Mouse (Mus musculus): Measurements from ENCODE around the gene Gne. TPM values are rescaled to one million over a fixed set of nuclear protein-coding genes. Genes with fewer than 3 reads are reported as not detected.

The Gne gene
- total RNA-seq (2014; rRNA removed; ENCODE audit: low replicate concordance) (44.0 and 45.5 TPM in 2 replicates), polyA plus RNA-seq (2015; fragmentation: Nextera tagmentation; extraction: Ambion mirVana) (24.2 and 25.5 TPM in 2 replicates)

GRCm38 (mm10) chr4:44083945-44084344, at the start of gene Gne:
Gene Gne (minus strand): TSS chr4:44084177.
- Histone ChIP-seq H3K36me3 (replicated peaks; ENCODE audit: control insufficient read depth, insufficient read depth, low read length) (no peaks in the 10 kb centered on the region), H3K27me3 (ENCODE audit: control insufficient read depth, insufficient read depth, low read length) (no peaks in the 10 kb centered on the region), H3K4me1 (ENCODE audit: control insufficient read depth, insufficient read depth) (no peaks in the 10 kb centered on the region), H3K9ac (replicated peaks; ENCODE audit: low read depth, low read length) (no peak within 1 kb of the TSS), H3K4me3 (ENCODE audit: low read depth, low read length) (no peak within 1 kb of the TSS), H3K4me2 (ENCODE audit: low read depth, low read length) (peak within 1 kb of the TSS; percentile 34), H3K27ac (ENCODE audit: low read depth) (peak within 1 kb of the TSS; percentile 62), H3K9me3 (replicated peaks; ENCODE audit: control insufficient read depth, low read length) (no peaks in the 10 kb centered on the region)
- TF ChIP-seq EP300 (IDR thresholded peaks at IDR 0.05; ENCODE audit: low read depth) (no peak), CTCF (IDR thresholded peaks at IDR 0.05; ENCODE audit: low read depth) (no peak)
- DNase-seq (ENCODE audit: low spot score) (peak; percentile 34), ATAC-seq (ENCODE audit: insufficient read depth, low read depth) (peak; percentile 77)
- 14% methylated on average over 11 of the region's 11 CpGs for WGBS

DNA sequence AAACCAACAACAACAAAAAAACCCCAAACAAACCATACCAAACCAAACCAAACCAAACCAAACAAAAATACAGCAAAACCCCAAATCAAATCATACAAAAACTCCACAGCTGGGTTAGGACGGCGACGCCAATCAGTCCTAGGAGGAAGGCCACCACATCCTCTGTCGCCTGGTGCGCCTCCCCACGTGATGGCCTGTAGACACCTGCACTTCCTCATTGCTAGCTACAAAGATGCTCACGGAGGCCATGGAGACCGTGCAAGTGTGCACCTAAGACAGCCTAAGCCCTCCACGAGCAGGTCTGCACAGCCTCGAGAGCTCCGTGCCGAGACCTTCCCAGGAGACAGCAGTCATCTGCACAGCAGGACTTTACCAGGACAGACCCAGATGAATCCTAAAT, 42.8 kb upstream of the Gne start:
- no peak for ATAC-seq (ENCODE audit: insufficient read depth, low read depth)
- DNase-seq (ENCODE audit: low spot score) = no peak
- H3K9ac ChIP-seq (replicated peaks; ENCODE audit: low read depth, low read length) = no peak overlapping the region
- no peak overlapping the region for H3K27ac ChIP-seq (ENCODE audit: low read depth)
- no peak overlapping the region for H3K4me2 ChIP-seq (ENCODE audit: low read depth, low read length)
- no peak for TF ChIP-seq CTCF (IDR thresholded peaks at IDR 0.05; ENCODE audit: low read depth)
- TF ChIP-seq EP300 (IDR thresholded peaks at IDR 0.05; ENCODE audit: low read depth) = no peak
- no peaks in the 10 kb centered on the region for H3K4me1 ChIP-seq (ENCODE audit: control insufficient read depth, insufficient read depth)
- no peak overlapping the region for H3K4me3 ChIP-seq (ENCODE audit: low read depth, low read length)
- no peaks in the 10 kb centered on the region for H3K27me3 ChIP-seq (ENCODE audit: control insufficient read depth, insufficient read depth, low read length)
- 92% methylated on average over 12 of the region's 12 CpGs for WGBS
- H3K36me3 ChIP-seq (replicated peaks; ENCODE audit: control insufficient read depth, insufficient read depth, low read length) = peaks cover 48% of the 10 kb centered on the region
- no peaks in the 10 kb centered on the region for H3K9me3 ChIP-seq (replicated peaks; ENCODE audit: control insufficient read depth, low read length)

GRCm38 (mm10) chr4:44119410-44120201, 35.6 kb upstream of the Gne start:
- Histone ChIP-seq H3K27me3 (ENCODE audit: control insufficient read depth, insufficient read depth, low read length) (no peaks in the 10 kb centered on the region), H3K4me1 (ENCODE audit: control insufficient read depth, insufficient read depth) (no peaks in the 10 kb centered on the region), H3K9ac (replicated peaks; ENCODE audit: low read depth, low read length) (no peak overlapping the region), H3K4me2 (ENCODE audit: low read depth, low read length) (no peak overlapping the region), H3K4me3 (ENCODE audit: low read depth, low read length) (no peak overlapping the region), H3K9me3 (replicated peaks; ENCODE audit: control insufficient read depth, low read length) (no peaks in the 10 kb centered on the region), H3K36me3 (replicated peaks; ENCODE audit: control insufficient read depth, insufficient read depth, low read length) (no peaks in the 10 kb centered on the region), H3K27ac (ENCODE audit: low read depth) (no peak overlapping the region)
- peak; percentile 66 for DNase-seq (ENCODE audit: low spot score)
- no peak for ATAC-seq (ENCODE audit: insufficient read depth, low read depth)
- WGBS = 46% methylated on average over 9 of the region's 9 CpGs
- TF ChIP-seq EP300 (IDR thresholded peaks at IDR 0.05; ENCODE audit: low read depth) = no peak
- peak; percentile 63 for TF ChIP-seq CTCF (IDR thresholded peaks at IDR 0.05; ENCODE audit: low read depth)

DNA sequence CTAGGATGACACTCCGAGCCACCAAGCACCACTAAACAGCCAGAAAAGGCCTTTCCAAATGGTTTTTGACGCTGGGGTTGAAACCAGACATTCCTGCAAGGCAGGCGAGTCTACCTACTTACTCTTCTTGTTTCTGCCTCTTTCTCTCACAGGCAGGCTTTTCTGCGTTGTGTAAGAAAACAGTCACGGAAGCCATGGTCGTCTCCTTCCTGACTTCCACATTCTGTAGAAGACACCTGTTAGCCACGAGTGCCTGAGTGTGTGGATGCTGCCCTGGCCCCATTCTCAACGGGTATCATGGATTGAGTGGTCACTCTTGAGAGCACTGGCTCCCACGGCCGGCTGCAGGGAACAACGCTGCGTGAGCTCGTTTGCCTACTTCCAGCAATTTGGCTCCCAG, 31.1 kb upstream of the Gne start:
- Histone ChIP-seq H3K9me3 (replicated peaks; ENCODE audit: control insufficient read depth, low read length) (no peaks in the 10 kb centered on the region), H3K9ac (replicated peaks; ENCODE audit: low read depth, low read length) (no peak overlapping the region), H3K4me3 (ENCODE audit: low read depth, low read length) (no peak overlapping the region), H3K36me3 (replicated peaks; ENCODE audit: control insufficient read depth, insufficient read depth, low read length) (no peaks in the 10 kb centered on the region), H3K4me1 (ENCODE audit: control insufficient read depth, insufficient read depth) (peaks cover 12% of the 10 kb centered on the region; the same call in 1 of the 2 replicates), H3K27me3 (ENCODE audit: control insufficient read depth, insufficient read depth, low read length) (no peaks in the 10 kb centered on the region), H3K27ac (ENCODE audit: low read depth) (no peak overlapping the region), H3K4me2 (ENCODE audit: low read depth, low read length) (no peak overlapping the region)
- TF ChIP-seq CTCF (IDR thresholded peaks at IDR 0.05; ENCODE audit: low read depth) (no peak), EP300 (IDR thresholded peaks at IDR 0.05; ENCODE audit: low read depth) (no peak)
- DNase-seq (ENCODE audit: low spot score) (no peak), ATAC-seq (ENCODE audit: insufficient read depth, low read depth) (no peak)
- WGBS = 76% methylated on average over 13 of the region's 13 CpGs

GRCm38 (mm10) chr4:44113393-44114138, 29.6 kb upstream of the Gne start:
- TF ChIP-seq EP300 (IDR thresholded peaks at IDR 0.05; ENCODE audit: low read depth) = no peak
- TF ChIP-seq CTCF (IDR thresholded peaks at IDR 0.05; ENCODE audit: low read depth) = no peak
- H3K36me3 ChIP-seq (replicated peaks; ENCODE audit: control insufficient read depth, insufficient read depth, low read length) = no peaks in the 10 kb centered on the region
- no peaks in the 10 kb centered on the region for H3K27me3 ChIP-seq (ENCODE audit: control insufficient read depth, insufficient read depth, low read length)
- WGBS = 50% methylated on average over 16 of the region's 16 CpGs
- DNase-seq (ENCODE audit: low spot score) (no peak), ATAC-seq (ENCODE audit: insufficient read depth, low read depth) (no peak)
- H3K9ac ChIP-seq (replicated peaks; ENCODE audit: low read depth, low read length) = no peak overlapping the region
- H3K27ac ChIP-seq (ENCODE audit: low read depth) = peak overlapping the region; percentile 52
- no peak overlapping the region for H3K4me3 ChIP-seq (ENCODE audit: low read depth, low read length)
- peaks cover 12% of the 10 kb centered on the region; the same call in 1 of the 2 replicates for H3K4me1 ChIP-seq (ENCODE audit: control insufficient read depth, insufficient read depth)
- no peak overlapping the region; the same call in 1 of the 2 replicates for H3K4me2 ChIP-seq (ENCODE audit: low read depth, low read length)
- H3K9me3 ChIP-seq (replicated peaks; ENCODE audit: control insufficient read depth, low read length) = no peaks in the 10 kb centered on the region
